Mouse (Mus musculus): ENCODE results near the gene Kcnj16. TPM values are rescaled to one million over a fixed set of nuclear protein-coding genes. Genes with fewer than 3 reads are reported as not detected.

Gene Kcnj16
- 0.06 TPM in 1 of 2 replicates, not detected in the other for polyA plus RNA-seq (2015; fragmentation: Nextera tagmentation; extraction: Ambion mirVana)

- Histone ChIP-seq H3K9me3 (replicated peaks) (no peaks in the 10 kb centered on the region), H3K36me3 (ENCODE audit: poor library complexity, severe bottlenecking) (no peaks in the 10 kb centered on the region), H3K27ac (no peak within 1 kb of the TSS), H3K27me3 (no peaks in the 10 kb centered on the region), H3K4me2 (no peak within 1 kb of the TSS), H3K4me3 (no peak within 1 kb of the TSS), H3K4me1 (no peaks in the 10 kb centered on the region), H3K9ac (no peak within 1 kb of the TSS)
- ATAC-seq = no peak
- WGBS = 68% methylated on average over 4 of the region's 4 CpGs
Observed at GRCm38 (mm10) chr11:110967762-110968135, at the start of gene Kcnj16. Gene Kcnj16, plus strand, starts transcription at chr11:110968033.

GRCm38 (mm10) chr11:110918808-110919465, 48.9 kb upstream of the Kcnj16 start:
- no peak for ATAC-seq
- H3K4me1 ChIP-seq = no peaks in the 10 kb centered on the region
- H3K27me3 ChIP-seq = no peaks in the 10 kb centered on the region
- H3K36me3 ChIP-seq (ENCODE audit: poor library complexity, severe bottlenecking) = no peaks in the 10 kb centered on the region
- H3K9me3 ChIP-seq (replicated peaks) = no peaks in the 10 kb centered on the region
- H3K9ac ChIP-seq = no peak overlapping the region
- 81% methylated on average over 5 of the region's 5 CpGs for WGBS
- no peak overlapping the region for H3K4me2 ChIP-seq
- no peak overlapping the region for H3K27ac ChIP-seq
- H3K4me3 ChIP-seq = no peak overlapping the region

- Histone ChIP-seq H3K4me1 (no peaks in the 10 kb centered on the region), H3K4me2 (no peak overlapping the region), H3K36me3 (ENCODE audit: poor library complexity, severe bottlenecking) (no peaks in the 10 kb centered on the region), H3K9me3 (replicated peaks) (no peaks in the 10 kb centered on the region), H3K27me3 (no peaks in the 10 kb centered on the region), H3K4me3 (no peak overlapping the region), H3K27ac (no peak overlapping the region), H3K9ac (no peak overlapping the region)
- no peak for ATAC-seq
- WGBS = 62% methylated on average over 3 of the region's 3 CpGs
Observed at GRCm38 (mm10) chr11:110935699-110936098, 32.1 kb upstream of the Kcnj16 start.

GRCm38 (mm10) chr11:110942280-110942679, 25.6 kb upstream of the Kcnj16 start:
- no peak for ATAC-seq
- H3K4me1 ChIP-seq = no peaks in the 10 kb centered on the region
- H3K36me3 ChIP-seq (ENCODE audit: poor library complexity, severe bottlenecking) = no peaks in the 10 kb centered on the region
- H3K4me2 ChIP-seq = no peak overlapping the region
- WGBS = 35% methylated on average over 3 of the region's 3 CpGs
- no peaks in the 10 kb centered on the region for H3K9me3 ChIP-seq (replicated peaks)
- H3K9ac ChIP-seq = no peak overlapping the region
- H3K27ac ChIP-seq = no peak overlapping the region
- no peak overlapping the region for H3K4me3 ChIP-seq
- no peaks in the 10 kb centered on the region for H3K27me3 ChIP-seq

GRCm38 (mm10) chr11:110942695-110943135, 25.1 kb upstream of the Kcnj16 start:
- ATAC-seq = no peak
- Histone ChIP-seq H3K27ac (no peak overlapping the region), H3K27me3 (no peaks in the 10 kb centered on the region), H3K36me3 (ENCODE audit: poor library complexity, severe bottlenecking) (no peaks in the 10 kb centered on the region), H3K4me2 (no peak overlapping the region), H3K9me3 (replicated peaks) (no peaks in the 10 kb centered on the region), H3K9ac (no peak overlapping the region), H3K4me3 (no peak overlapping the region), H3K4me1 (no peaks in the 10 kb centered on the region)
- 62% methylated on average over 6 of the region's 6 CpGs for WGBS

- no peak overlapping the region for H3K4me3 ChIP-seq
- no peak overlapping the region for H3K27ac ChIP-seq
- WGBS = 67% methylated on average over 7 of the region's 7 CpGs
- no peaks in the 10 kb centered on the region; the same call in 1 of the 2 replicates for H3K4me1 ChIP-seq
- no peak overlapping the region for H3K4me2 ChIP-seq
- no peak overlapping the region for H3K9ac ChIP-seq
- ATAC-seq = no peak
- H3K36me3 ChIP-seq (ENCODE audit: poor library complexity, severe bottlenecking) = no peaks in the 10 kb centered on the region
- H3K9me3 ChIP-seq (replicated peaks) = no peaks in the 10 kb centered on the region
- H3K27me3 ChIP-seq = no peaks in the 10 kb centered on the region
Observed at GRCm38 (mm10) chr11:110956665-110957064, 11.2 kb upstream of the Kcnj16 start.

GRCm38 (mm10) chr11:110961592-110962021, 6.2 kb upstream of the Kcnj16 start:
- no peaks in the 10 kb centered on the region for H3K27me3 ChIP-seq
- no peak overlapping the region for H3K9ac ChIP-seq
- no peak overlapping the region for H3K4me3 ChIP-seq
- no peaks in the 10 kb centered on the region; the same call in 1 of the 2 replicates for H3K4me1 ChIP-seq
- no peaks in the 10 kb centered on the region for H3K9me3 ChIP-seq (replicated peaks)
- ATAC-seq = no peak
- H3K27ac ChIP-seq = no peak overlapping the region
- H3K36me3 ChIP-seq (ENCODE audit: poor library complexity, severe bottlenecking) = no peaks in the 10 kb centered on the region
- H3K4me2 ChIP-seq = no peak overlapping the region
- WGBS = 16% methylated on average over 5 of the region's 5 CpGs

GRCm38 (mm10) chr11:110967019-110967761, 643 bp upstream of the Kcnj16 start:
- Histone ChIP-seq H3K27me3 (no peaks in the 10 kb centered on the region), H3K27ac (no peak overlapping the region), H3K36me3 (ENCODE audit: poor library complexity, severe bottlenecking) (no peaks in the 10 kb centered on the region), H3K9ac (no peak overlapping the region), H3K4me1 (no peaks in the 10 kb centered on the region), H3K9me3 (replicated peaks) (no peaks in the 10 kb centered on the region), H3K4me3 (no peak overlapping the region), H3K4me2 (no peak overlapping the region)
- ATAC-seq = no peak
- WGBS = 82% methylated on average over 11 of the region's 11 CpGs

GRCm38 (mm10) chr11:110968901-110969300, 1.1 kb downstream of the Kcnj16 start:
- Histone ChIP-seq H3K4me2 (no peak overlapping the region), H3K9me3 (replicated peaks) (no peaks in the 10 kb centered on the region), H3K36me3 (ENCODE audit: poor library complexity, severe bottlenecking) (no peaks in the 10 kb centered on the region), H3K27ac (no peak overlapping the region), H3K27me3 (no peaks in the 10 kb centered on the region), H3K4me3 (no peak overlapping the region), H3K4me1 (no peaks in the 10 kb centered on the region), H3K9ac (no peak overlapping the region)
- ATAC-seq = no peak

GRCm38 (mm10) chr11:110985508-110985907, 17.7 kb downstream of the Kcnj16 start:
- Histone ChIP-seq H3K27me3 (no peaks in the 10 kb centered on the region), H3K4me1 (no peaks in the 10 kb centered on the region), H3K4me3 (no peak overlapping the region), H3K9me3 (replicated peaks) (no peaks in the 10 kb centered on the region), H3K4me2 (no peak overlapping the region), H3K36me3 (ENCODE audit: poor library complexity, severe bottlenecking) (no peaks in the 10 kb centered on the region), H3K27ac (no peak overlapping the region), H3K9ac (no peak overlapping the region)
- WGBS = 86% methylated on average over 1 of the region's 1 CpGs
- ATAC-seq = no peak

GRCm38 (mm10) chr11:110985949-110986348, 18.1 kb downstream of the Kcnj16 start:
- no peaks in the 10 kb centered on the region for H3K9me3 ChIP-seq (replicated peaks)
- no peak overlapping the region for H3K4me3 ChIP-seq
- H3K36me3 ChIP-seq (ENCODE audit: poor library complexity, severe bottlenecking) = no peaks in the 10 kb centered on the region
- H3K4me1 ChIP-seq = no peaks in the 10 kb centered on the region
- ATAC-seq = no peak
- no peak overlapping the region for H3K4me2 ChIP-seq
- H3K9ac ChIP-seq = no peak overlapping the region
- no peaks in the 10 kb centered on the region for H3K27me3 ChIP-seq
- WGBS = 41% methylated on average over 3 of the region's 3 CpGs
- no peak overlapping the region for H3K27ac ChIP-seq

- no peak overlapping the region for H3K27ac ChIP-seq
- H3K9me3 ChIP-seq (replicated peaks) = no peaks in the 10 kb centered on the region
- whole genome bisulfite sequencing = 83% methylated on average over 4 of the region's 4 CpGs
- no peak overlapping the region for H3K9ac ChIP-seq
- no peak overlapping the region for H3K4me3 ChIP-seq
- ATAC-seq = no peak
- H3K27me3 ChIP-seq = no peaks in the 10 kb centered on the region
- H3K4me2 ChIP-seq = no peak overlapping the region
- no peaks in the 10 kb centered on the region for H3K4me1 ChIP-seq
- H3K36me3 ChIP-seq (ENCODE audit: poor library complexity, severe bottlenecking) = no peaks in the 10 kb centered on the region
Observed at GRCm38 (mm10) chr11:110993616-110994015, 25.8 kb downstream of the Kcnj16 start.
